Comparison of ENCODE assay signal across 10 mouse cellular contexts in the genomic region with DNA sequence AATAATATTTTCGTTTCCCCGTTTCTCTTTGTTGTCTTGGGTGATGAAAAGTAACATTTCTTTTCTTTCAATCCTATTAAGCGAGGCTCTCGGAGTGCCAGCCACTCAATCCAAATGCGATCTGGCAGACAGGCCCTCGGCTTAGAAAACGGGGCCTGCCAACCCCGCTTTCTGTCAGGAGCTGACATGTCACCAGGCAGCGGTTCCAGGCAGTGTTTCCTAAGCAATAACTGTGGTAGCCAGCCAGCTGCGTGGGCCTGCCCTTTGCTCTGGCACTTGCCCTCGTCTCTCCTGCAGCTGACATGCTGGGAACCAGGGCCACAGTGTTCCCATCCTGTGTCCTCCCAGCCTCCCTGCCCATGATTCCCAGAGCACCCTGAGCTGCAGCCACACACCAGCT.
DNase-seq lines count a peak whose midpoint lies in the region; ATAC-seq lines count a peak whose summit lies in the region.
"Had no signal": no experiment of that assay in that cellular context is flagged by ENCODE, and none has a peak within 500 bp of the region (broad histone marks: within the 10 kb centered on the region; RNA-seq: fewer than 3 reads in every experiment).

No protein-coding gene starts in this region.

- H3K4me2 ChIP-seq in hindbrain, embryonic 13.5 days = no peak overlapping the region

- peaks cover 87% of the 10 kb centered on the region for H3K4me1 ChIP-seq in hindbrain, embryonic 13.5 days (replicated peaks)

- no peaks in the 10 kb centered on the region for H3K36me3 ChIP-seq in hindbrain, embryonic 13.5 days

- H3K27me3 ChIP-seq in hindbrain, embryonic 13.5 days = no peaks in the 10 kb centered on the region

- ATAC-seq in hindbrain, embryonic 13.5 days (ENCODE audit: low FRiP score) = no peak
- no peak for ATAC-seq in CD4-positive, CD25-positive, alpha-beta regulatory T cell, adult 4 months
- no peak for ATAC-seq in cerebellum, adult (ENCODE audit: insufficient number of reproducible peaks, low FRiP score, low TSS enrichment)

- peak overlapping the region; percentile 83 for H3K27ac ChIP-seq in hindbrain, embryonic 13.5 days

- WGBS in hindbrain, embryonic 13.5 days = 37% methylated on average over 11 of the region's 11 CpGs

- H3K9ac ChIP-seq in hindbrain, embryonic 13.5 days = no peak overlapping the region

- no peak overlapping the region for H3K4me3 ChIP-seq in hindbrain, embryonic 13.5 days

- DNase-seq in adrenal gland, adult (ENCODE audit: inconsistent age in 2 of 2, low spot score in 1 of 2) = peak; percentile 14 to 59
- DNase-seq in adrenal gland, postnatal 4 days (ENCODE audit: low spot score in 2 of 2) = no peak
- DNase-seq in right cerebral cortex, adult 18-20 months = peak; percentile 17
- DNase-seq in right cerebral cortex, postnatal 36 days (ENCODE audit: low spot score in 2 of 2) = no peak
- no peak for DNase-seq in spleen, postnatal 36 days (ENCODE audit: low spot score in 2 of 2)
- DNase-seq: heart, postnatal 10 days; kidney, postnatal 14 days had no signal

- no peaks in the 10 kb centered on the region for H3K9me3 ChIP-seq in hindbrain, embryonic 13.5 days

Comparison
In these comparisons a context has a peak if more than half of its experiments do, and no peak if none do; other contexts are left out.
1. DNase-seq: peak in adrenal gland, adult (2 of 2) and right cerebral cortex, adult 18-20 months (single experiment); none in adrenal gland, postnatal 4 days (0 of 2), right cerebral cortex, postnatal 36 days (0 of 2) and spleen, postnatal 36 days (0 of 2).